Mouse (Mus musculus) small intestine, adult 2 months (tissue): ENCODE results near the gene Ubac2.

Source experiments
- CTCF ChIP-seq: fragments of 200-500 bp; IDR thresholded peaks from 2 replicates; pipeline ENCODE4 v1.5.1; 2012; ENCODE audit warnings: low read depth, mild to moderate bottlenecking, control low read depth, inconsistent platforms, low read length, moderate library complexity, mixed read lengths; ENCODE audit not compliant: insufficient replicate concordance, insufficient read length; ENCODE audit errors: extremely low read depth
- POLR2A ChIP-seq: fragments of 200-500 bp; IDR thresholded peaks from 2 replicates; pipeline ENCODE4 v1.6.1; 2012; ENCODE audit warnings: low read depth, mild to moderate bottlenecking, control low read depth, inconsistent platforms, low read length, moderate library complexity

- TF ChIP-seq POLR2A (no peak), CTCF (no peak)
Measured at GRCm38 (mm10) chr14:121970402-121970801, 92.0 kb downstream of the Ubac2 start.
